Mouse (Mus musculus) liver, embryonic 14.5 days (tissue): ENCODE data around the gene Rcan1.

ENCODE experiments used
- CTCF ChIP-seq: IDR thresholded peaks from 2 replicates; pipeline ENCODE4 v1.5.1; 2016; ENCODE audit warnings: antibody characterized with exemption, low read depth, control low read depth
- EP300 ChIP-seq: IDR thresholded peaks from 2 replicates; pipeline ENCODE4 v1.6.1; 2016; ENCODE audit warnings: antibody characterized with exemption, low read depth

DNA sequence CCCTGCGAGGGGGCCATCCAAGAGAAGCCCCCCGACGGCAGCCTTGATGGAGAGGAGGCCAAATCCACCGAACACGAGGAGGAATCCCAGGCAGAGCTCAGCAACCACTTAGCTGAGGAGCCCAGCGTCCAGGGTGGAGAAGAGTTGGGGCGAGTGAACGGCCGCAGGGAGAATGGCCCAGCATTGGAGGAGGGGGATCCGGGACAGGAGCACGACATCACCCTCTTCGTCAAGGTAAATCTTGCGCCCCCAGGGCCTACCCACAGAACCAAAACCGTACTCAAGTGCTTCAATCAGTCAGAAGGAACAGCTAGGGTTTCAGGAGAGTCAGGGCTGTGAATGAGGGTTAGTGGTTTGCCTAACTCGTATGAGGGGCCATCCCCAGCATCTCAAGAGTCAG, 28.7 kb upstream of the Rcan1 start:
- no peak for TF ChIP-seq CTCF
- no peak for TF ChIP-seq EP300
